Mouse (Mus musculus) lung, postnatal 14 days (tissue): ENCODE measurements at regions not wholly inside any gene's neighbourhood (a gene's known extent, or its start where the extent isn't known, plus 50 kb on each side); places are given as distances from the start of the nearest gene placed in this dataset.

Experiments
- DNase-seq: peaks from one replicate; pipeline ENCODE4 v3.0.0; 2021

GRCm38 (mm10) chr13:107760511-107760910 is 283.7 kb upstream of the Smim15 start:
- no peak for DNase-seq

- no peak for DNase-seq
Observed at GRCm38 (mm10) chr13:107758327-107759095, 285.7 kb upstream of the Smim15 start.

- DNase-seq: no peak
Observed at GRCm38 (mm10) chr13:107752745-107753144, 291.5 kb upstream of the Smim15 start.

- no peak for DNase-seq
Observed at GRCm38 (mm10) chr13:107743464-107744218, 300.6 kb upstream of the Smim15 start.

GRCm38 (mm10) chr13:107736581-107736980 is 307.7 kb upstream of the Smim15 start:
- no peak for DNase-seq

- no peak for DNase-seq
Observed at GRCm38 (mm10) chr13:107734161-107734905, 309.9 kb upstream of the Smim15 start.

GRCm38 (mm10) chr13:107730976-107731375 is 313.3 kb upstream of the Smim15 start:
- DNase-seq: no peak

- no peak for DNase-seq
Observed at GRCm38 (mm10) chr13:107726491-107726890, 317.8 kb upstream of the Smim15 start.

GRCm38 (mm10) chr13:107721901-107722300 is 322.3 kb upstream of the Smim15 start:
- no peak for DNase-seq

- DNase-seq: no peak
Observed at GRCm38 (mm10) chr13:107720874-107721574, 323.2 kb upstream of the Smim15 start.

- DNase-seq: no peak
Observed at GRCm38 (mm10) chr13:107718973-107719620, 325.1 kb upstream of the Smim15 start.

GRCm38 (mm10) chr13:107715616-107716015 is 328.6 kb upstream of the Smim15 start:
- DNase-seq: no peak

GRCm38 (mm10) chr13:107714001-107714400 is 330.2 kb upstream of the Smim15 start:
- no peak for DNase-seq

GRCm38 (mm10) chr13:107711341-107711994 is 332.8 kb upstream of the Smim15 start:
- no peak for DNase-seq

GRCm38 (mm10) chr13:107710368-107710767 is 333.9 kb upstream of the Smim15 start:
- DNase-seq: no peak

GRCm38 (mm10) chr13:107709828-107710227 is 334.4 kb upstream of the Smim15 start:
- DNase-seq: no peak

GRCm38 (mm10) chr13:107703736-107704135 is 340.5 kb upstream of the Smim15 start:
- DNase-seq: no peak

GRCm38 (mm10) chr13:107700268-107701139 is 343.7 kb upstream of the Smim15 start:
- DNase-seq: peak; percentile 41

- no peak for DNase-seq
Observed at GRCm38 (mm10) chr13:107699251-107699650, 345.0 kb upstream of the Smim15 start.

GRCm38 (mm10) chr13:107698345-107698744 is 345.9 kb upstream of the Smim15 start:
- no peak for DNase-seq
